ENCODE assay signal across 9 mouse cellular contexts in genomic region chr1:165818145-165818860, GRCm38 (mm10). TPM values are rescaled to one million over a fixed set of nuclear protein-coding genes. Genes with fewer than 3 reads are reported as not detected.
DNase-seq lines count a peak whose midpoint lies in the region; ATAC-seq lines count a peak whose summit lies in the region.
"Had no signal": no experiment of that assay in that cellular context is flagged by ENCODE, and none has a peak within 500 bp of the region (broad histone marks: within the 10 kb centered on the region; RNA-seq: fewer than 3 reads in every experiment).

No protein-coding gene starts in this region.

- peaks cover 10% of the 10 kb centered on the region for H3K27me3 ChIP-seq in kidney, embryonic 15.5 days
- H3K27me3 ChIP-seq in embryonic facial prominence, embryonic 10.5 days (replicated peaks; ENCODE audit: low read depth, poor library complexity, severe bottlenecking): peaks cover 50% of the 10 kb centered on the region
- peaks cover 18% of the 10 kb centered on the region for H3K27me3 ChIP-seq in liver, embryonic 13.5 days

- no peak for DNase-seq in kidney, adult 18-20 months
- no peak for DNase-seq in embryonic facial prominence, embryonic 10.5 days (ENCODE audit: low spot score)
- DNase-seq in liver, embryonic 13.5 days: peak; percentile 85
- DNase-seq in spleen, postnatal 10 days (ENCODE audit: low spot score in 2 of 2): peak; percentile 32 to 61
- no peak for DNase-seq in adrenal gland, adult (ENCODE audit: inconsistent age in 2 of 2, low spot score in 1 of 2)
- no peak for DNase-seq in left cerebral cortex, postnatal 10 days (ENCODE audit: extremely low spot score in 1 of 2, low spot score in 2 of 2)
- DNase-seq: thymus, postnatal 36 days had no signal

- no peaks in the 10 kb centered on the region for H3K36me3 ChIP-seq in kidney, embryonic 15.5 days
- H3K36me3 ChIP-seq in embryonic facial prominence, embryonic 10.5 days (replicated peaks): no peaks in the 10 kb centered on the region
- H3K36me3 ChIP-seq in liver, embryonic 13.5 days: no peaks in the 10 kb centered on the region

- no peak overlapping the region for H3K27ac ChIP-seq in kidney, embryonic 15.5 days
- peak overlapping the region; percentile 71 for H3K27ac ChIP-seq in embryonic facial prominence, embryonic 10.5 days (replicated peaks)
- H3K27ac ChIP-seq in liver, embryonic 13.5 days: peak overlapping the region; percentile 82

- H3K4me2 ChIP-seq in kidney, embryonic 15.5 days: no peak overlapping the region
- H3K4me2 ChIP-seq in liver, embryonic 13.5 days: peak overlapping the region; percentile 62

- WGBS in kidney, embryonic 15.5 days: 44% methylated on average over 8 of the region's 8 CpGs
- WGBS in embryonic facial prominence, embryonic 10.5 days: 32% methylated on average over 8 of the region's 8 CpGs
- WGBS in liver, embryonic 13.5 days (ENCODE audit: insufficient replicate concordance): 18% methylated on average over 8 of the region's 8 CpGs

- no peaks in the 10 kb centered on the region for H3K9me3 ChIP-seq in kidney, embryonic 15.5 days (replicated peaks)
- H3K9me3 ChIP-seq in embryonic facial prominence, embryonic 10.5 days: no peaks in the 10 kb centered on the region
- no peaks in the 10 kb centered on the region for H3K9me3 ChIP-seq in liver, embryonic 13.5 days (replicated peaks)

- ATAC-seq in kidney, embryonic 15.5 days (replicated peaks; ENCODE audit: low FRiP score): peak; percentile 65; the same call in 1 of the 2 replicates
- peak; percentile 100 for ATAC-seq in liver, embryonic 13.5 days (ENCODE audit: low read depth)

- H3K4me3 ChIP-seq in kidney, embryonic 15.5 days (replicated peaks): no peak overlapping the region
- H3K4me3 ChIP-seq in embryonic facial prominence, embryonic 10.5 days: no peak overlapping the region
- peak overlapping the region; percentile 22 for H3K4me3 ChIP-seq in liver, embryonic 13.5 days (replicated peaks)

- peaks cover 20% of the 10 kb centered on the region for H3K4me1 ChIP-seq in kidney, embryonic 15.5 days
- peaks cover 58% of the 10 kb centered on the region for H3K4me1 ChIP-seq in embryonic facial prominence, embryonic 10.5 days
- peaks cover 46% of the 10 kb centered on the region for H3K4me1 ChIP-seq in liver, embryonic 13.5 days (replicated peaks)

- intact Hi-C loops in left cerebral cortex, postnatal 10 days (cut with DNase I): no loop called here

- H3K9ac ChIP-seq in kidney, embryonic 15.5 days: no peak overlapping the region
- peak overlapping the region; percentile 60 for H3K9ac ChIP-seq in liver, embryonic 13.5 days

RNA-seq across cellular contexts. Expression of gene Cd247, which starts 29.8 kb away (rescaled TPM):
- 0.66 and 0.69 TPM in 2 replicates for polyA plus RNA-seq in kidney, embryonic 15.5 days (2015; fragmentation: Nextera tagmentation; extraction: Ambion mirVana)
- polyA plus RNA-seq in embryonic facial prominence, embryonic 10.5 days (2016; fragmentation: Nextera tagmentation; extraction: Ambion mirVana): 1.6 and 1.7 TPM in 2 replicates
- polyA plus RNA-seq in liver, embryonic 13.5 days (2015; fragmentation: Nextera tagmentation; extraction: Ambion mirVana): 0.09 and 0.30 TPM in 2 replicates
- not detected for total RNA-seq in left cerebral cortex, postnatal 10 days (2021)
- total RNA-seq: layer of hippocampus, postnatal 14 days had no signal

RNA-seq across cellular contexts. Expression of gene Creg1, which starts 54.8 kb away (rescaled TPM):
- 54.4 and 58.4 TPM in 2 replicates for polyA plus RNA-seq in kidney, embryonic 15.5 days (2015; fragmentation: Nextera tagmentation; extraction: Ambion mirVana)
- 32.4 and 40.5 TPM in 2 replicates for polyA plus RNA-seq in embryonic facial prominence, embryonic 10.5 days (2016; fragmentation: Nextera tagmentation; extraction: Ambion mirVana)
- polyA plus RNA-seq in liver, embryonic 13.5 days (2015; fragmentation: Nextera tagmentation; extraction: Ambion mirVana): 334 and 344 TPM in 2 replicates
- total RNA-seq in left cerebral cortex, postnatal 10 days (2021): 10 to 100 TPM; 22.4 to 23.1 TPM

Comparison
In these comparisons a context has a peak if more than half of its experiments do, and no peak if none do; other contexts are left out.
1. DNase-seq: peak in liver, embryonic 13.5 days (single experiment) and spleen, postnatal 10 days (2 of 2); none in kidney, adult 18-20 months (single experiment), embryonic facial prominence, embryonic 10.5 days (single experiment), adrenal gland, adult (0 of 2) and left cerebral cortex, postnatal 10 days (0 of 2).